Mouse (Mus musculus) olfactory bulb, adult 2 months (tissue): ENCODE results near the gene Nsun6. TPM values are rescaled to one million over a fixed set of nuclear protein-coding genes. Genes with fewer than 3 reads are reported as not detected.
A peak's percentile ranks its signal among the peaks of the same experiment; 100 is the strongest.

Experiments
- H3K27ac ChIP-seq: fragments of 200-500 bp; 2 replicates; pipeline ENCODE4 v1.5.1; 2012; ENCODE audit warnings: low read depth, low read length; ENCODE audit not compliant: insufficient read depth
- H3K4me1 ChIP-seq: fragments of 200-500 bp; 2 replicates; pipeline ENCODE4 v1.6.1; 2012; ENCODE audit warnings: low read length; ENCODE audit not compliant: control insufficient read depth, insufficient read depth
- H3K4me3 ChIP-seq: fragments of 200-500 bp; 2 replicates; pipeline ENCODE4 v1.5.1; 2012; ENCODE audit warnings: mild to moderate bottlenecking, low read depth, low read length, moderate library complexity; ENCODE audit not compliant: insufficient read depth
- CTCF ChIP-seq: fragments of 200-500 bp; IDR thresholded peaks from 2 replicates; pipeline ENCODE4 v1.5.1; 2012; ENCODE audit warnings: low read depth, mild to moderate bottlenecking, low read length, moderate library complexity; ENCODE audit not compliant: insufficient read depth
- POLR2A ChIP-seq: fragments of 200-500 bp; IDR thresholded peaks from 2 replicates; pipeline ENCODE4 v1.6.1; 2012; ENCODE audit warnings: mild to moderate bottlenecking, low read depth, low read length, moderate library complexity; ENCODE audit not compliant: insufficient read depth
- WGBS: fragments of 180-500 bp; shearing (Covaris S2); methylation state at CpG from one replicate; pipeline ENCODE4 v1.1.7; 2018; 5-methylcytosine and 5-hydroxymethylcytosine counted together
- polyA plus RNA-seq: library from polyadenylated mRNA; stranded (reverse); fragments of >200 nt; gene quantifications from 2 replicates; pipeline ENCODE4 v1.2.4, GENCODE M21; 2012; ENCODE audit warnings: low replicate concordance; ENCODE audit not compliant: missing spikeins, insufficient read depth, insufficient read length

Nsun6 gene
- polyA plus RNA-seq, 1 experiment, result not detected

DNA sequence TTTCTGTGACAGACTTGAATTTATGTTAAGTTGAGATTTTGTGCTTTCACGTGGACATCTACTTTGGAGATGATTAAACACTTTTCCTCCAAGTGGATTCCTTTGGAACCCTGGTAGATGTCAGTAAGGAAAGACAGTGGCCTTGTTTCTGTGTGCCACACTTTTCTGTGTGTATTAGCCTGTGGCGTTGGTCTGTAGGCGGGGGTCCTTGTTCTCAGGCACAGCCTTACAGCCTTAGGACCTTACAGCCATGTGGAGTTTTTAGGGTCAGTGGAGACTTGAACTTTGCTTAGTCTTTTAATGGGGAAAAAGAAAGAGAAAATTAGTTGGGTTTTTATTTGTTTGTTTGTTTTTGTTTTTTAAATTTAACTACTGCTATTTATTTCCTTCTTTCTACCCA, 6.0 kb upstream of the Nsun6 start:
- Histone ChIP-seq H3K4me3 (no peak overlapping the region), H3K4me1 (peaks cover 2% of the 10 kb centered on the region; the same call in 1 of the 2 replicates), H3K27ac (no peak overlapping the region)
- TF ChIP-seq POLR2A (no peak), CTCF (no peak)
- 90% methylated on average over 3 of the region's 3 CpGs for WGBS

DNA sequence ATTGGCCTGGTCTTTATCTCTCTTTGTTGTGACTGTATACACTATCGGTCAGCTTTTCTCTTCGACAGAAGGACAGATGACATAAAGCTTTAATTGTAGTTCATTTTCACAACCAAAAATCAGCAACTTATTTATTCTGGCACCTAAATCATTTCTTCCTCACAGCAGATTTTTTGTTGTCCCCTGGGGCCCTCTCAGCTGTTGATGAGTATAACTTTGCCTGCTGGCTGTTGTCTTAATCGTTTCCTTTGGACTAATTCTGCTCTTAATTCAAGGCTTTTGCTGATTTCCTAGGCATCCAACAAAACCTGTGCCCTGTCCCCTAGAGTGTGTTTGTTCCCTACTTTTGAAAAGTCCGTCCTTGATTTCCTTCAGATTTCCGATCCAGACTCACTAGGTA, 3.4 kb upstream of the Nsun6 start:
- H3K4me1 ChIP-seq, result 0 out of 2 replicates have a peak, but pooled peaks cover 3% of the 10 kb centered on the region
- TF ChIP-seq POLR2A (no peak), CTCF (no peak)
- WGBS, result 73% methylated on average over 5 of the region's 5 CpGs
- no peak overlapping the region for H3K4me3 ChIP-seq
- H3K27ac ChIP-seq, result no peak overlapping the region

DNA sequence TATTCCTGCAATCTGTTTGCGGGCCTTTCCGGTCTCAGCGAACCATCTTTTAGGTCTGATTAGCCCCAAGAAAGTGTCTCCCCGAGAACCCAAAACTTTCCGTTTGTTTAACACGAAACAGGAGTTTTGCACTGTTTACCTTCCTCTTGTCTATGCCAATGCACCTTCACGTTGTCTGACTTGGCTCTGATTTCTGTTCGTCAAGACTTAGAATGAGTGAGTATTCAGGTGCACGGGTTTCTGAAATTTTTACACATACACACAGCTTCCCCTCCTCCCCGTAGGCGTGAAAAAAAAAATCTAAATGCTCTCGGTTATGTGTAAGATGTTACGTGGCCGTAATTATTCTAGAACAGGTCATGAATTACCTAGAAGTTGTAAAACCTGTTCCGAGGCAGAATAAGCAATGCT, 877 bp upstream of the Nsun6 start:
- no peak overlapping the region for H3K27ac ChIP-seq
- TF ChIP-seq CTCF, result no peak
- no peak for TF ChIP-seq POLR2A
- H3K4me1 ChIP-seq, result 0 out of 2 replicates have a peak, but pooled peaks cover 3% of the 10 kb centered on the region
- peak overlapping the region; percentile 75 for H3K4me3 ChIP-seq
- WGBS, result under 1% methylated on average over 15 of the region's 15 CpGs

DNA sequence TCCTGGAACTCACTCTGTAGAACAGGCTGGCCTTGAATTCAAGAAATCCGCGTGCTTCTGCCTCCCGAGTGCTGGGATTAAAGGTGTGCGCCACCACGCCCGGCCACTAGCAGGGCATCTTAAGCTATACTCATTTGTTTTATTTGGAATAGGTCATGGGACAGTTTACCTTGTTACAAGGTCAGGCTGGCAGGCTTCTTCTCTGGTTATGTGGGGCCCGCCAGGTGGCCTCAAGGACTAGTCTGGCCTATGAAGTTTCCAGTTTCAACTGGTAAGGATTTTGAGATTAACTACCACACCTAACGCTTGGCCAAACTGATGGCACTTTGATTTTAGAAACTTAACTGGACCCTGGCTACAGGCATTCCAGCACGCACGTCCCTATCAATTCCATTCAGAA, 373 bp downstream of the Nsun6 start:
- no peak for TF ChIP-seq CTCF
- TF ChIP-seq POLR2A, result no peak
- 24% methylated on average over 10 of the region's 10 CpGs for WGBS

DNA sequence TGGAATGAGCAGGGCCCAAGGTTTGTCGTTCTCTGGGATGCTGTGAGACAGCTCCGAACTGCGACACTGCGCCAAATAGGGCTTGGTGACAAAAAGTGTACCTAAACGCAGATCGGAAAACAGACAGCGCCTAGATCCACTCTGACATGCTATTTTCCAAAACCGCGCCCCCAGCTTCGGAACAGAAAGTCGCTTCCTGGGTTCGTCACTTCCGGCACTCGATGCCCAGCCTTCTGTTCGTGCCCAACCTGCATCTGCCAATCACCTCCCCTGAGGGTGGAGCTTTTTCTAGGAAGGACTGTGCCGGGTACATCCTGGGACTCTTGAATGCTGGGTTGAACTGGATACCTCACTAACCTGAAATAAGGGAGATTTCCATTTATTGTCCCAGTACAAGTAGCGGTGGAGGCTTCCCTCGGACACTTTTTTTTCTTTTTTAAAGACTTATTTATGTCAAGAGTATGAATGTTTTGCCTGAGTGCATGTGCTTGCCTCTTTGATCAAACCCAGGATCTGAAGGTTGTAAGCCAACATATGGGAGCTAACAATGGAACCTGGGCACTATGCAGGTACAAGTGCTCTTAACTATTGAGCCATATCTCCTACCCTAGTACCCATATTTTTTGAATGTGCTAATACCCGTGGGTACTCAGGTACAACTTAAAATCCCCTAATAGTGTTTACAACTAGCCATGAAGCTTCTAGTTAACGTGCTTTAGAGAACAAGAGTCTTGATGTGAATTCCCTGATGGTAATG, 5.6 kb downstream of the Nsun6 start, which contains the start of gene Arl5b:
Arl5b (plus strand) TSS at position 279 of the 757 bp plus-strand sequence.
- 0 out of 2 replicates have a peak within 1 kb of the TSS, but pooled peaks have one; percentile 41 for H3K27ac ChIP-seq
- H3K4me3 ChIP-seq, result peak within 1 kb of the TSS; percentile 93
- TF ChIP-seq POLR2A (no peak), CTCF (no peak)
- 7% methylated on average over 20 of the region's 20 CpGs for WGBS
- H3K4me1 ChIP-seq, result 0 out of 2 replicates have a peak, but pooled peaks cover under 1% of the 10 kb centered on the region

More for the DNA sequence above, 373 bp downstream of the Nsun6 start:
- peak overlapping the region; percentile 75 for H3K4me3 ChIP-seq
- peak overlapping the region; percentile 82 for H3K27ac ChIP-seq
- H3K4me1 ChIP-seq, result 0 out of 2 replicates have a peak, but pooled peaks cover 3% of the 10 kb centered on the region

DNA sequence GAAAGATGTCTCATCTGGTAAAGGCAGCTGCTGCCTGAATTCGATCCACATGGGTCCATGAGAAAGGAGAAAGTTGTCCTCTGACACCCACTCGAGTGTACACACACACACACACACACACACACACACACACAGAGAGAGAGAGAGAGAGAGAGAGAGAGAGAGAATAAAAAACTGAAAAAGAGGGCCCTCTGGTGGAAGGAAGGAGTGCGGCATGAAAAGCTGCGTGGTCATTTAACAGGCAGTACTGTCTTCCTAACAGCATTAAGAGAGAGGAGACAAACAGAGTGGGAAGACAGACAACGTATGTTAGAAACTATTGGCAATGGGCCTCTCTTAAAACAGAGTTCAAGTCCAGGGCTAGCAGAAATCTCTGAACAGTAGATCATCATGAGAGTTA, 14.5 kb downstream of the Nsun6 start:
- Histone ChIP-seq H3K4me3 (no peak overlapping the region), H3K4me1 (no peaks in the 10 kb centered on the region), H3K27ac (no peak overlapping the region)
- 65% methylated on average over 5 of the region's 5 CpGs for WGBS
- TF ChIP-seq POLR2A, result no peak
- TF ChIP-seq CTCF, result no peak

DNA sequence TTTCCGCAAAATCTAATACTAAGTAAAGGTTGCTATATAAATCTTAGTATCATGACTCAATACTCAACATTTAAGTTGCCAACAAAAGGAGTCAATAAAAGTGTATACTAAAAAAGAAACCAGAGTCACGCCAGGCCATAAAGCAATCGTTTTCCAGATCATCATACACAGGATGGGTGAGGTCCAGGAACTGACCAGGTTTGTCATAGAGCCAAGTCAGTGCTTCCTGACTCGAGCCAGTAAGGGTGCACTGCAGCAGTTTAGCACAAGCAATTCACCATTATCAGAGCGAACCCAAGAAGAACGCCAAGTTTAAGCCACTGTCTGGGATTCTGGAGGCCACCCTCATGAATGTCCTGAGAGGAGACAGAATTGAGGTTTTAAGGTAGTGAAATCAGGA, 16.2 kb downstream of the Nsun6 start:
- Histone ChIP-seq H3K27ac (no peak overlapping the region), H3K4me3 (no peak overlapping the region), H3K4me1 (no peaks in the 10 kb centered on the region)
- WGBS, result 89% methylated on average over 6 of the region's 6 CpGs
- TF ChIP-seq CTCF (no peak), POLR2A (no peak)

DNA sequence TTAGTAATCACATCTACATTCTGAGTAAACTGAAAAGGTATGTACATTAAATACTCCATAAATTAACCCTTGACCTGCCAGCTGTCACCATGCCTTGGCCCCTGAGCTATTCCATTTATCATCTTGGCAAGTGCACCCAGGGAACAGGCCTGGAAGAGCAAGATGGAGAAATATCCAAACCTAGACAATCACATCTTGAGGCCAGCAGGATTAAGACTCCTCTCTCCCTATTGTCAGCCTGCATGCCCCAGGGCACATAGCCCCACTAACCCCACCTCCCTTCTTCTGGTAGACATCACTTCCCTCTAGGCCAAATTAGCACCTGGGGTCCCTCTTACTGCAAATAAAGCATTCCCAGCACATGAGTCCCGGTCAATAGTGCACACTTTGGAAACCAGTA, 27.1 kb downstream of the Nsun6 start:
- Histone ChIP-seq H3K4me1 (no peaks in the 10 kb centered on the region), H3K4me3 (no peak overlapping the region), H3K27ac (no peak overlapping the region)
- TF ChIP-seq POLR2A (no peak), CTCF (no peak)
- 100% methylated on average over 1 of the region's 1 CpGs for WGBS

DNA sequence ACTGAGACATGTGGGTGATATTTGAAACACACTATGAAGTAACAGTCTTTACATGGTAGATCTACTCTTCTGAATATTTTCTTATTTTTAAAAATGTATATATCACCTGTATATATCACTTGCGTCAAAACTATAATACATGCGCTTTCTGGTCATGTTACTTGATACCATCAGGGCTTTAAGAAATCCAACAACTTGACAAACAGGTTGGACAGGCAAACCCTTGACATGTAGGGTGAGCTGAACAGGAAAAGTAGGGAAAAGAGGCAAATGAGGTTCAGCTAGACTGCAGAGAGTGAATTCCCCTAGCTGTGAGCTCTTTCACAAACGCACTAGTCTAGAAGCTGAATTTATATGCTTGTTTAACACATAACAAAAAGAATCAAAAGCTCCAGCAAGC, 28.1 kb downstream of the Nsun6 start:
- no peak overlapping the region for H3K27ac ChIP-seq
- H3K4me1 ChIP-seq, result no peaks in the 10 kb centered on the region
- WGBS, result 89% methylated on average over 3 of the region's 3 CpGs
- H3K4me3 ChIP-seq, result no peak overlapping the region
- TF ChIP-seq CTCF (no peak), POLR2A (no peak)
